Mouse (Mus musculus) 3T3-L1 (cell line): Measurements from ENCODE around the gene Vmn1r44.
"Not testable (repeated sequence)": the region's sequence is repeated elsewhere in the genome, so short reads cannot be mapped to it uniquely, and the experiment has no call there.

ENCODE experiments used
- DNase-seq: peaks from one replicate; pipeline ENCODE4 v3.0.0-alpha.2; 2015; ENCODE audit warnings: low read depth, low spot score

Vmn1r44 gene

GRCm38 (mm10) chr6:89883360-89883759 is at the start of gene Vmn1r44:
TSS of gene Vmn1r44 (plus strand) at chr6:89883660.
- no peak for DNase-seq

- DNase-seq: peak; percentile 56
These were observed 25.9 kb upstream of the Vmn1r44 start for GRCm38 (mm10) chr6:89857552-89857951.

DNA sequence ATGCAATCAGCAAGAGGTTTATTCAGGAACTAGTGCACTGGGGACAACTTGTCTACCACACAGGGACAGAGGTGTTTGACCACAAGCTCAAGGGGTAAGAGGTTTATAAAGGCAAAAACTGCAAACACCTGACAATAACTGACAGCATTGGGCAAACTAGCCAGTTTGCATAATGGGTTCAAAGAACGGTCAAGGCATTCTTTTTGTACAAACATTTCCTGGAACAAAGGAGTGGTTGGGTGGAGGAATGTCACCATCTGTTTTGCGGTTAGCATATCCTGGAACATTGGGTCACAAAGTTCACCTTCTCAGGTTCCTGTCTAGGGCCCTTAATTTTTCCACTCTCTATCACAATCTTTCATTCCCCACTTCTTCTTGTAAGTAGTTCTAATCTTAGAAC is 23.6 kb upstream of the Vmn1r44 start:
- peak; percentile 89 for DNase-seq

DNA sequence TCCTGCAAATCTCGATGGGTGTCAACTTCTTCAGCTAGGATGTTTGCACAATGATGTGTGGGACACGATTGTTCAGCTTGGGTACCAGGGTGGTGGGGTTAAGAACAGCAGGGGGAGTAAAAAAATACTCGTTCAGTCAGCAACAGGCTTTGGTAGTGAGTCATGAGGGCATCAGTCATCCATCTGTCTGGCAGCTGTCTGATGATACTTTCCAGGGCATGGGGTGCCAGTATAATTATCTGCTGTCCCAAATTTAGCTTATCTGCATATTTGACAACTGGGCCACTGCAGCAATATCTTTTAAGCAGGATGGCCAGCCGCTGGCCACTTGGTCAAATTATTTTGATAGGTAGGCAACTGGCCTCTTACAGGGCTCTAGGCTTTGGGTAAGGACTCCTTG is 19.7 kb upstream of the Vmn1r44 start:
- peak; percentile 41 for DNase-seq

DNA sequence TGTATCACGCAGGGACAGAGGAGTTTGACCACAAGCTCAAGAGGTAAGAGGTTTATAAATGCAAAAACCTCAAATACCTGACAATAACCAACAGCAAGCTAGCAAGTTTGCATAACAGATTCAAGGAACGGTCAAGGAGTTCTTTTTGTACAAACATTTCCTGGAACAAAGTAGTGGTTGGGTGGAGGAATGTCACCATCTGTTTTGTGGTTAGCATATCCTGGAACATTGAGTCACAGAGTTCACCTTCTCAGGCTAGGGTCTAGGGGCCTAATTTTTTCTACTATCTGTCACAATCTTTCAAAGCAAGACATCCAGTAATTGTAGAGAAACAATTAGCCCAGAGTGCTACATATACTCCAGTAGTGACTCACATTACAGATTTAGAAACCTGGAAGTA is 16.2 kb upstream of the Vmn1r44 start:
- DNase-seq: peak; percentile 98

DNA sequence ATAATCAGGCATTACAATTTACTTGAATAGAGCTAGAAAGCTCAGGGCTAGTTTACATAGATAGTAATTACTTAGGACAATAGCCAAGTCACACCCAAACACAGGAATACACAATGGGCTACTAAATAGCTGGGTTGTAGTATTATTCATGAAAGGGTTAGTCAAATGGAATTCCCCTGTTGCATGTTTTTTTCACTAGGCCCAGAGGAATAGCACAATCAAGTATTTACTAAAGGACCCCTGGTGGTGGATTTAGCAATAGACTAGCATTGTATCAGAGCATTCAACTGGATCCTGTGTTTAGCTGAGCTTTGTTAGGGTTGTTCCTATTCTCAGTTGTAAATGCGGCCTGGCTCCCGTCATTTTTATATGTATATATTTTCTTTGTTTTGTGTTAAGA is 15.5 kb upstream of the Vmn1r44 start:
- peak; percentile 91 for DNase-seq

GRCm38 (mm10) chr6:89876313-89876712 is 7.1 kb upstream of the Vmn1r44 start, which contains the start of the genes Vmn1r42 and Vmn1r43:
TSS of gene Vmn1r42 (minus strand) at chr6:89876413.
TSS of gene Vmn1r43 (minus strand) at chr6:89876413.
- DNase-seq: not testable (repeated sequence)

DNA sequence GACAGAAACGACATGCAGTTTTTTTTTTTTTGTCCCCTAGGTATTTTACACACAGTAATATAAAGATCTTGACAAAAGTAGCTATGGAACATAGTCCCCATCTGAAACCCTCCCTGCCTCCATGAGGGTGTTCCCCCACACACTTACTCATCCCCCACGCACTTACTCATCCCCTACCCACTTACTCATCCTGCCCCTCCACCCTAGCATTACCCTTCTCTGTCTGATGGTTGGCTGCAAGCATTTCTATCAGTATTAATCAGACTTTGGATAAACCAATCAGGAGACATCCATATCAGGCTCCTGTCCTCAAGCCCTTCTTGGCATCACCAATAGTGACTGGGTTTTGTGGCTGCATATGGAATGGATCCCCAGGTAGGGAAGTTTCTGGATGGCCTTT is 6.5 kb upstream of the Vmn1r44 start:
- DNase-seq: peak; percentile 72

DNA sequence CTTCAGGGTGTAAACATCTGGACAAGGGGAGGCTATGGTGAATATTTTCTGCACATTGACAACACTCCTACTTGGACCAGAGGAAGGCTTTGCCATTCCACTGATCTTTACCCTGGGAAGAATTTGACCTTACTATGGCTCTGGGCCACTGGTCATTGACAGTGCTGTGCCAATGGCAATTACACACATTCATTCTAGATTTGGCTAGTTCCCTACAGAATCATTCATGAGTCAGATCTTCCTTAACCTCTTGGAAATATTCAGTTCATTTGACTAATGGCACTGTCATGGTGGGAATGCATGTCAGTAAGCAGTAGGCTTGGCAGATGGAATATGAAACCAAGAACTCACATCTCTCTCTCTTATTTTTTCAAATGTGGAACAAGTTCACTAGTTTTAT is 2.6 kb upstream of the Vmn1r44 start:
- DNase-seq: peak; percentile 98

- no peak for DNase-seq
These were observed 352 bp downstream of the Vmn1r44 start for GRCm38 (mm10) chr6:89883812-89884211.

DNA sequence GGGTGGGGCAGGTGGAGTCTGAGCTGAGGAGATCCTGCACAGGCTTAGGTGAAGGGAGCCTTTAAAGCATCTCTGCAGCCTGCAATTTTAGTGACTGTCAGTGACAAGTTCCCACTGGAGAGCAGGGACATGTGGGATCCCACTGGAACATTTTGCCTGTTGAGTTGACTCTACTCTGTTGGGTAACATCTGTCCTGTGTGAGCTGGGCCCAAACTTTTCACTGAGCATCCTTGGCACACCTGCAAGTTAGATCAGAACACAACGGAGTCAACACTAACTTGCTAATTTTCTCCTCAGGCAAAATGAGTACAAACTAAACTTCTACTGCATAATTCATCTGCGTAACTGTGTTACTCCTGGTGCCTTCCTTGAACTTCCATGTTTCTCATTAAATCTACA is 57.0 kb downstream of the Vmn1r44 start, which contains the start of gene Vmn1r45:
Vmn1r45 (minus strand) TSS at position 101 of the 400 bp plus-strand sequence.
- not testable (repeated sequence) for DNase-seq

DNA sequence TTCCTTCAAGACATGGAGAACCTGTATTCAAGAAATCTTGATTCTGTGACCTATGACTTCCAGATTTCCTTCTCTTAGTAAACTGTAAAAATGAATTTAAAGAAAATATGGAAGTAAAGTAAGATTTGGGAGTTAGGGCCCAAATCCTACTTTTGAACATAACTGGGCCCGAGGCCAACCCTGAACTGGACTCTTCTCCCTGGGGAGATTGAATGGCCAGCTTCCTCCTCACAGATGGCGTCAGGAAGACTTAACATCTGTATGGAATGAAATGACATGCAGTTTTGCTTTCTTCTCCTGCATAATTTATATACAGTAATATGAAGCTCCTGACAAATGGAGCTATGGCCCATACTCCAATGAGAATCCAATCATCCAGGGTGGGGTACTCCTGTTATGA is 57.5 kb downstream of the Vmn1r44 start:
- peak; percentile 70 for DNase-seq
